Mouse (Mus musculus): ENCODE data around the gene Chrm1.

GRCm38 (mm10) chr19:8706132-8706667, 42.6 kb downstream of the Chrm1 start:
- no peak for TF ChIP-seq CTCF (IDR thresholded peaks at IDR 0.05)
- no peak for TF ChIP-seq EP300 (IDR thresholded peaks at IDR 0.05)

Data from lung, postnatal 0 days (tissue).